Mouse (Mus musculus) myocyte (in vitro differentiated cells): ENCODE results near the gene Dap3. TPM values are rescaled to one million over a fixed set of nuclear protein-coding genes. Genes with fewer than 3 reads are reported as not detected.
A peak's percentile ranks its signal among the peaks of the same experiment; 100 is the strongest.

Experiments used
- H3K27me3 ChIP-seq: one replicate; pipeline ENCODE4 v1.6.1; 2011; ENCODE audit not compliant: control insufficient read depth, insufficient read depth, insufficient read length
- H3K36me3 ChIP-seq: one replicate; pipeline ENCODE4 v1.6.1; 2011; ENCODE audit not compliant: control insufficient read depth, insufficient read depth
- H3K4me2 ChIP-seq: one replicate; pipeline ENCODE4 v1.6.1; 2011; ENCODE audit warnings: low read depth, control low read depth
- H3K4me3 ChIP-seq: one replicate; pipeline ENCODE4 v1.5.1; 2011; ENCODE audit warnings: mild to moderate bottlenecking, control low read depth, moderate library complexity
- H3K79me2 ChIP-seq: one replicate; pipeline ENCODE4 v1.6.1; 2011; ENCODE audit not compliant: control insufficient read depth, insufficient read depth
- H3ac ChIP-seq: one replicate; pipeline ENCODE4 v1.6.1; 2011; ENCODE audit not compliant: control insufficient read depth, insufficient read length
- CEBPB ChIP-seq: IDR thresholded peaks from 2 replicates; pipeline ENCODE4 v1.6.1; 2011; ENCODE audit warnings: mild to moderate bottlenecking, moderate library complexity; ENCODE audit not compliant: poor library complexity, insufficient read depth, severe bottlenecking
- E2F4 ChIP-seq: IDR thresholded peaks from one replicate; pipeline ENCODE4 v1.6.1; 2011; ENCODE audit warnings: mild to moderate bottlenecking, control low read depth, moderate library complexity; ENCODE audit not compliant: insufficient read depth
- MAX ChIP-seq: IDR thresholded peaks from one replicate; pipeline ENCODE4 v1.6.1; 2011; ENCODE audit warnings: low read depth, mild to moderate bottlenecking, control low read depth
- MYOD1 ChIP-seq, 3 experiments: IDR thresholded peaks; one replicate each; pipeline ENCODE4 v1.6.1; 2011; ENCODE audit warnings: control low read depth in 2 of 3, low read depth in 2 of 3, mild to moderate bottlenecking in 2 of 3, moderate library complexity in 1 of 3; ENCODE audit not compliant: insufficient read length in 2 of 3, control insufficient read depth in 1 of 3
- MYOG ChIP-seq, 3 experiments: IDR thresholded peaks; one replicate each; pipeline ENCODE4 v1.6.1; 2011; ENCODE audit warnings: control low read depth in 2 of 3, low read depth in 2 of 3, mild to moderate bottlenecking in 2 of 3; ENCODE audit not compliant: insufficient read length in 2 of 3, control insufficient read depth in 1 of 3, insufficient read depth in 1 of 3
- POLR2A ChIP-seq: IDR thresholded peaks from one replicate; pipeline ENCODE4 v1.6.1; 2011; ENCODE audit warnings: low read depth, mild to moderate bottlenecking, control low read depth, moderate library complexity; ENCODE audit not compliant: insufficient read length
- POLR2AphosphoS2 ChIP-seq: IDR thresholded peaks from one replicate; pipeline ENCODE4 v1.6.1; 2011; ENCODE audit warnings: low read depth, control low read depth; ENCODE audit not compliant: insufficient read length
- REST ChIP-seq: IDR thresholded peaks from one replicate; pipeline ENCODE4 v1.6.1; 2011; ENCODE audit warnings: mild to moderate bottlenecking, control low read depth, moderate library complexity; ENCODE audit not compliant: insufficient read depth, insufficient read length
- SRF ChIP-seq: IDR thresholded peaks from one replicate; pipeline ENCODE4 v1.6.1; 2011; ENCODE audit warnings: low read depth; ENCODE audit not compliant: control insufficient read depth, insufficient read length
- TCF12 ChIP-seq: IDR thresholded peaks from one replicate; pipeline ENCODE4 v1.6.1; 2011; ENCODE audit warnings: mild to moderate bottlenecking, control low read depth; ENCODE audit not compliant: poor library complexity, insufficient read depth, severe bottlenecking
- TCF3 ChIP-seq: IDR thresholded peaks from one replicate; pipeline ENCODE4 v1.6.1; 2011; ENCODE audit warnings: low read depth, control low read depth; ENCODE audit not compliant: insufficient read length
- USF1 ChIP-seq: IDR thresholded peaks from one replicate; pipeline ENCODE4 v1.6.1; 2011; ENCODE audit warnings: low read depth, mild to moderate bottlenecking, control low read depth, moderate library complexity
- polyA plus RNA-seq: library from polyadenylated mRNA; unstranded; fragments of >200 nt; fragmentation: generic; extraction: Trizol; gene quantifications from one replicate; pipeline ENCODE4 v1.2.1, GENCODE M21; 2012; ENCODE audit warnings: missing spikeins

Dap3 gene
- polyA plus RNA-seq, 1 experiment: 103 TPM

DNA sequence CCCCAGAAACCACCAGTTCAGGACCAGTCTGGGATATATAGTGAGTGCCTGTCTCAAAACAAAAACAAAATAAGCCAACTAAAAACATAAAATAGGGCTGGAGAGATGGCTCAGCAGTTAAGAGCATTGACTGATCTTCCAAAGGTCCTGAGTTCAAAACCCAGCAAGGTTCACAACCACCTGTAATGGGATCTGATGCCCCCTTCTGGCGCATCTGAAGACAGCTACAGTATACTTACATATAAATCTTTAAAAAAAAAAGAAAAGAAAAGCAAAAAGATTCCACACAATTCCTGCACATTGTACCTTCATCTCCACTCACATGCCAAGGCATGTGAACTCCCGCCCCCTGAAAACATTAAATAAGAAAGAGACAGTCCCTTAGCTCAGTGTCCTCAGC lies 25.3 kb downstream of the Dap3 start:
- no peak overlapping the region for H3K4me2 ChIP-seq
- H3K79me2 ChIP-seq: no peaks in the 10 kb centered on the region
- no peak overlapping the region for H3K4me3 ChIP-seq
- H3K36me3 ChIP-seq: peaks cover 15% of the 10 kb centered on the region
- H3K27me3 ChIP-seq: no peaks in the 10 kb centered on the region
- H3ac ChIP-seq: no peak overlapping the region
- no peak for TF ChIP-seq E2F4
- TF ChIP-seq TCF3: no peak
- no peak for TF ChIP-seq MAX
- no peak for TF ChIP-seq SRF
- no peak for TF ChIP-seq POLR2A
- no peak for TF ChIP-seq TCF12
- no peak for TF ChIP-seq MYOG (IDR thresholded peaks at IDR 0.05; ENCODE audit: control insufficient read depth in 1 of 3, insufficient read depth in 1 of 3, insufficient read length in 2 of 3, low read depth in 2 of 3)
- TF ChIP-seq USF1: no peak
- no peak for TF ChIP-seq REST

DNA sequence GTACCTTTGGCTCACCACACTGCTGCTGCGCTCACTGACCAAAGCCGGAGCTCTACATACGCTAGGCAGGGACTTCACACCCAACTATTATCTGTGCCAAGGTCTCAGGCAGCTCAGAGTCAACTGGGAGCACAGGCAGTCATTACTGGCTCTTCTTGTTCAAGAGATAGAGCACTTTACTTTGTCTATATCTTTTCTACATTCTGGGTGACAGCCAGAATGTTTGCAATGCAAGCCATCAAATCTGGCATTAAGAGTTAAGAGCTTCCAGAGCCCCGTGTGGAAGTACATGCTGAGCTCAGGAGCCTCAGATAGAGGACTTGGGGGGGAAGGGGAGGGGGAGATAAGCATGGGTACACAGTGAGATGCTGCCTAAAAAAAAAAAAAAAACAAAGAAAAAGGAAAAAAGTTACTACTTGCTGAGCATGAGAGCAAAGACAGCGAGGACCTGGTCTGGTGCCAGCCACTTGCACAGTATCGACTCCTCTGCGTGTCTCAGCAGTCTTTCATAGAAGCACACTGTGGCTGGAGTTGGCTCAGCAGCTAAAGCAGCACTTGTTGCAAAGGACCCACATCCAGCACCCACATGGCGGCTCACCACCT lies 26.9 kb downstream of the Dap3 start:
- no peak overlapping the region for H3K4me2 ChIP-seq
- no peaks in the 10 kb centered on the region for H3K79me2 ChIP-seq
- peaks cover 15% of the 10 kb centered on the region for H3K36me3 ChIP-seq
- no peak overlapping the region for H3K4me3 ChIP-seq
- no peak for TF ChIP-seq E2F4
- no peak for TF ChIP-seq USF1
- TF ChIP-seq POLR2AphosphoS2: no peak
- TF ChIP-seq MYOD1 (IDR thresholded peaks at IDR 0.05; ENCODE audit: control insufficient read depth in 1 of 3, insufficient read length in 2 of 3, low read depth in 2 of 3): no peak
- no peaks in the 10 kb centered on the region for H3K27me3 ChIP-seq
- no peak overlapping the region for H3ac ChIP-seq

DNA sequence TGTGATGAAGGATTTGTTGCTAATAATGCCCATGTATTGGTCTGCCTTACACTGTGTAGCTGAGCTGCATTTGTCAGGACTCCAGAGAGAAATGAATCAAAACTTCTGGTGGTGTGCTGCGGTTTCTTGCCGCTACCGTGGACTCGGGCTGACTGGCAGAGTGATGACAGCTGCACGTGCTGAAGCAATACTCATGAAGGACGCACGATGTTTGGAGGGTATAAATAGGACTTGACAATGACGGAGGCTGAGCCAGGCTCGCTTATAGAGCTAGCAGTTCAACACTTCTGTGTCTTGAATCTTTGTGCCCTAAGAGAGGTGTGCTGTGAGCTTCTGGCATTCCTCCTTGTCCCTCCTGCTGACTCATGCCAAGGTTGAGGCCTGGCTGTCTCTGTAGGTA lies 29.6 kb downstream of the Dap3 start:
- TF ChIP-seq REST: no peak
- no peak for TF ChIP-seq MYOG (IDR thresholded peaks at IDR 0.05; ENCODE audit: control insufficient read depth in 1 of 3, insufficient read depth in 1 of 3, insufficient read length in 2 of 3, low read depth in 2 of 3)
- TF ChIP-seq POLR2AphosphoS2: no peak
- no peak for TF ChIP-seq TCF12
- TF ChIP-seq TCF3: no peak
- no peak for TF ChIP-seq MAX
- TF ChIP-seq MYOD1 (IDR thresholded peaks at IDR 0.05; ENCODE audit: control insufficient read depth in 1 of 3, insufficient read length in 2 of 3, low read depth in 2 of 3): no peak
- no peak for TF ChIP-seq POLR2A
- TF ChIP-seq CEBPB: no peak
- no peak for TF ChIP-seq E2F4
- no peak for TF ChIP-seq SRF
- TF ChIP-seq USF1: no peak
- Histone ChIP-seq H3K4me3 (no peak overlapping the region), H3K4me2 (no peak overlapping the region), H3ac (no peak overlapping the region), H3K36me3 (peaks cover 11% of the 10 kb centered on the region), H3K79me2 (no peaks in the 10 kb centered on the region), H3K27me3 (no peaks in the 10 kb centered on the region)

DNA sequence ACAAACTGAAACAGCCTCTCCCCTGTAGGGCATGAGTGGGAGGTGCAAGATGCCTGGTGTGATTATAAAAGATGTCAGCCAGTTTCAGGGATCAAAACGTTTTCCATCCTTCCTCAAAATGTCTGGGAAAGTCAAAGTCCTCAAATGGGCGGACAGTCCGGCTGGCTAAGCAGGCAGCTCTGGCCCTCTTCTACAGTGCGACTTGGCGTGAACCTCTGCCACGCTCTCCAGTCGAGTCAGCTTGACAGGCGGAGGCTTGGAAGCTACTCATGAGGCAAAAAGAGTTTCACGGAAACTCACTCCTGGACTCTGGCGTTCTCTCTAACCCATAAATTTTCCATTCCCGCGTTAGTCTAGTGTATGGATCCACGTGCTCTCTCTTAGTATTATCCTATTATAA lies 32.0 kb downstream of the Dap3 start:
- H3K36me3 ChIP-seq: peaks cover 11% of the 10 kb centered on the region
- no peak overlapping the region for H3K4me2 ChIP-seq
- TF ChIP-seq REST (no peak), MYOD1 (IDR thresholded peaks at IDR 0.05; ENCODE audit: control insufficient read depth in 1 of 3, insufficient read length in 2 of 3, low read depth in 2 of 3) (no peak), CEBPB (no peak), POLR2A (no peak), TCF3 (no peak), TCF12 (no peak), USF1 (no peak)
- no peak overlapping the region for H3ac ChIP-seq
- H3K27me3 ChIP-seq: no peaks in the 10 kb centered on the region
- H3K79me2 ChIP-seq: no peaks in the 10 kb centered on the region
- no peak overlapping the region for H3K4me3 ChIP-seq

DNA sequence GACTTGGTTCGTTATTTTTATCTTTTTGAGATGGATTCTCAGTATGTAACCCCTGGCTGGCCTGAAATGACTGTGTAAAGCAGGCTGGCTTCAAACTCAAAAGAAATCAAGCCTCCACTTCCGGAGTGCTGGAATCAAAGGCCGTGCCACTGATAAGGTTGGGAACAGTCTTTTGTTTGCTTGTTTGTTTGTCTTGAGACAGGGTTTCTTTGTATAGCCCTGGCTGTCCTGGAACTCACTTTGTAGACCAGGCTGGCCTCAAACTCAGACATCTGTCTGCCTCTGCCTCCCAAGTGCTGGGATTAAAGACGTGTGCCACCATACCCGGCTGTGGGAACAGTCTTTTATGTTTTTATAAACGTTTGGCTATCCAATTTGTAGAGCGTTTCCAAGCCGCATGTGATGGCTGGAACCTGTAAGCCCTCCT lies 36.6 kb downstream of the Dap3 start:
- Histone ChIP-seq H3ac (peak overlapping the region; percentile 30), H3K27me3 (no peaks in the 10 kb centered on the region), H3K4me2 (peak overlapping the region; percentile 68), H3K4me3 (peak overlapping the region; percentile 71), H3K36me3 (peaks cover 7% of the 10 kb centered on the region), H3K79me2 (peaks cover 10% of the 10 kb centered on the region)
- TF ChIP-seq POLR2A: no peak
- TF ChIP-seq MYOG (IDR thresholded peaks at IDR 0.05; ENCODE audit: control insufficient read depth in 1 of 3, insufficient read depth in 1 of 3, insufficient read length in 2 of 3, low read depth in 2 of 3): no peak
- no peak for TF ChIP-seq USF1
- TF ChIP-seq TCF12: no peak
- TF ChIP-seq TCF3: no peak
- TF ChIP-seq E2F4: no peak
- no peak for TF ChIP-seq MYOD1 (IDR thresholded peaks at IDR 0.05; ENCODE audit: control insufficient read depth in 1 of 3, insufficient read length in 2 of 3, low read depth in 2 of 3)
- TF ChIP-seq POLR2AphosphoS2: no peak
- no peak for TF ChIP-seq SRF
- no peak for TF ChIP-seq CEBPB
- TF ChIP-seq REST: no peak
- TF ChIP-seq MAX: no peak
